ENCODE assay signal across 16 mouse cellular contexts in the genomic region with DNA sequence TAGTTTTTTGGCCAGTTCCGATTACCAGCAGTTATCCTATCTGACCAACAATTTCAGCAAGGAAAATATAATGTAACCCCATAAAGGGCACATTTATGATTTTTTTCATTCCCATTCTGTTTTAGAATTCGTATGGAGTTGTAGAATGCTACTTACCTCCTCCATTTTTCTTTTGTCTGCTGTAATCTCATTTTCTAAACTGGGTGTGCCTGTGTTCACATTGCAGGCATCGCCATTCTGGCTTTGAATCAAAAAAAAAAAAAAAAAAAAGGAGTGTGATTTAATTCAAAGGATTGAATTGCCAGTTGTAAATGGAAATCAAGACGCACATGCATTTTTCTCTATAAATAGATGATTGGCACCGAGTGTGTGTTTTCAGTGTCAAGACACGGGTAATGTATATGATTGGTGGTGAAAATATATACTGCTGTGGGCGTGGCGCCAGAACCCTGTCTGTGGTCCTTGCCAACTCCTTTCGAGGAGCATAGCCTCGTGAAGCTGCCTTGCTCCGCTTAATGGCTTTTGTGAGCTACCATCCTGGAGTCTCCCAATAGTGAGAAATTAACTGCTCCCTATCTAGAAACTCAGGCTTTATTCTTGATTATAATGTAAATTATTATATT.
DNase-seq lines count a peak whose midpoint lies in the region; ATAC-seq and TF ChIP-seq lines count a peak whose summit lies in the region.
"Had no signal": no experiment of that assay in that cellular context is flagged by ENCODE, and none has a peak within 500 bp of the region (broad histone marks: within the 10 kb centered on the region; RNA-seq: fewer than 3 reads in every experiment).

No protein-coding gene starts in this region.

- H3K27ac ChIP-seq in midbrain, postnatal 0 days (ENCODE audit: low read depth, low read length), result no peak overlapping the region
- no peak overlapping the region for H3K27ac ChIP-seq in midbrain, embryonic 16.5 days (ENCODE audit: low read length)
- no peak overlapping the region for H3K27ac ChIP-seq in cerebellum, adult 2 months (ENCODE audit: insufficient read depth, low read length)
- no peak overlapping the region for H3K27ac ChIP-seq in embryonic facial prominence, embryonic 15.5 days (replicated peaks)
- H3K27ac ChIP-seq: liver, embryonic 13.5 days had no signal

- no peak overlapping the region for H3K4me3 ChIP-seq in midbrain, postnatal 0 days (ENCODE audit: low read depth, low read length)
- no peak overlapping the region for H3K4me3 ChIP-seq in midbrain, embryonic 16.5 days (ENCODE audit: low read depth, low read length)
- no peak overlapping the region for H3K4me3 ChIP-seq in cerebellum, adult 2 months (replicated peaks; ENCODE audit: insufficient read depth, low read depth, low read length)
- H3K4me3 ChIP-seq in embryonic facial prominence, embryonic 15.5 days (replicated peaks), result no peak overlapping the region
- H3K4me3 ChIP-seq: erythroblast, embryonic 14.5 days; liver, embryonic 13.5 days had no signal

- no peak overlapping the region for H3K4me2 ChIP-seq in midbrain, postnatal 0 days (ENCODE audit: low read depth, low read length, poor library complexity, severe bottlenecking)
- no peak overlapping the region for H3K4me2 ChIP-seq in midbrain, embryonic 16.5 days (ENCODE audit: low read length)
- no peak overlapping the region for H3K4me2 ChIP-seq in embryonic facial prominence, embryonic 15.5 days (replicated peaks)
- H3K4me2 ChIP-seq: liver, embryonic 13.5 days had no signal

- no peak for ATAC-seq in midbrain, postnatal 0 days (ENCODE audit: low FRiP score)
- ATAC-seq in midbrain, embryonic 16.5 days, result no peak
- ATAC-seq in embryonic facial prominence, embryonic 15.5 days (ENCODE audit: insufficient number of reproducible peaks, low FRiP score, low TSS enrichment, low read depth), result peak; percentile 72; the same call in 1 of the 2 replicates
- ATAC-seq in megakaryocyte progenitor cell, adult 5-6 weeks (replicated peaks; ENCODE audit: poor library complexity), result no peak
- ATAC-seq: CD4-positive, CD25-positive, alpha-beta regulatory T cell, adult 4 months; Patski had no signal

- H3K9ac ChIP-seq in midbrain, postnatal 0 days (replicated peaks; ENCODE audit: low read length, poor library complexity, severe bottlenecking), result no peak overlapping the region
- no peak overlapping the region for H3K9ac ChIP-seq in midbrain, embryonic 16.5 days (ENCODE audit: low read depth, low read length)
- no peak overlapping the region for H3K9ac ChIP-seq in embryonic facial prominence, embryonic 15.5 days
- H3K9ac ChIP-seq: liver, embryonic 13.5 days had no signal

- no peaks in the 10 kb centered on the region for H3K27me3 ChIP-seq in midbrain, postnatal 0 days (ENCODE audit: insufficient read depth, low read length)
- H3K27me3 ChIP-seq in midbrain, embryonic 16.5 days (ENCODE audit: control insufficient read depth, insufficient read depth, low read depth, low read length), result no peaks in the 10 kb centered on the region
- H3K27me3 ChIP-seq in cerebellum, adult 2 months (ENCODE audit: control insufficient read depth, insufficient read depth, low read length), result no peaks in the 10 kb centered on the region
- no peaks in the 10 kb centered on the region for H3K27me3 ChIP-seq in embryonic facial prominence, embryonic 15.5 days
- H3K27me3 ChIP-seq: liver, embryonic 13.5 days had no signal

- H3K4me1 ChIP-seq in midbrain, postnatal 0 days (ENCODE audit: insufficient read depth, low read length), result no peaks in the 10 kb centered on the region
- H3K4me1 ChIP-seq in midbrain, embryonic 16.5 days (ENCODE audit: control insufficient read depth, insufficient read depth, low read length), result 0 out of 2 replicates have a peak, but pooled peaks cover 1% of the 10 kb centered on the region
- no peaks in the 10 kb centered on the region; the same call in none of the 2 replicates for H3K4me1 ChIP-seq in cerebellum, adult 2 months (ENCODE audit: control insufficient read depth, insufficient read depth, low read length)
- H3K4me1 ChIP-seq in embryonic facial prominence, embryonic 15.5 days, result no peaks in the 10 kb centered on the region
- H3K4me1 ChIP-seq: liver, embryonic 13.5 days had no signal

- WGBS in midbrain, postnatal 0 days, result 76% methylated on average over 11 of the region's 11 CpGs
- WGBS in midbrain, embryonic 16.5 days, result 77% methylated on average over 11 of the region's 11 CpGs
- 25% methylated on average over 11 of the region's 11 CpGs for WGBS in cerebellum, adult 2 months
- 56% methylated on average over 11 of the region's 11 CpGs for WGBS in embryonic facial prominence, embryonic 15.5 days

- TF ChIP-seq POLR2A in cerebellum, adult 2 months (IDR thresholded peaks at IDR 0.05; ENCODE audit: borderline replicate concordance, insufficient read depth, low read length), result no peak

- no peaks in the 10 kb centered on the region for H3K36me3 ChIP-seq in midbrain, postnatal 0 days (ENCODE audit: insufficient read depth, low read length)
- H3K36me3 ChIP-seq in midbrain, embryonic 16.5 days (ENCODE audit: control insufficient read depth, insufficient read depth, low read length), result no peaks in the 10 kb centered on the region
- no peaks in the 10 kb centered on the region for H3K36me3 ChIP-seq in embryonic facial prominence, embryonic 15.5 days
- H3K36me3 ChIP-seq: liver, embryonic 13.5 days had no signal

- peak; percentile 7 to 27 for DNase-seq in gastrocnemius, adult 8-10 months (ENCODE audit: low spot score in 2 of 2)
- no peak for DNase-seq in gastrocnemius, postnatal 4 days (ENCODE audit: low spot score in 2 of 2)
- DNase-seq in midbrain, postnatal 0 days (ENCODE audit: low spot score), result peak; percentile 51
- DNase-seq in cerebellum, adult 2 months, result peak; percentile 62 to 64
- no peak for DNase-seq in MN1 (ENCODE audit: low spot score)
- DNase-seq: adrenal gland, adult 8-10 months; heart, postnatal 14 days; kidney, adult 11 months; liver, embryonic 13.5 days; thymus, adult 18-20 months had no signal

- TF ChIP-seq CTCF in midbrain, postnatal 0 days (IDR thresholded peaks at IDR 0.05), result no peak
- no peak for TF ChIP-seq CTCF in cerebellum, adult 2 months (IDR thresholded peaks at IDR 0.05; ENCODE audit: borderline replicate concordance, insufficient read depth, low read depth, low read length)

- no peaks in the 10 kb centered on the region for H3K9me3 ChIP-seq in midbrain, postnatal 0 days (ENCODE audit: low read length)
- no peaks in the 10 kb centered on the region for H3K9me3 ChIP-seq in midbrain, embryonic 16.5 days (replicated peaks; ENCODE audit: control insufficient read depth, low read length, poor library complexity, severe bottlenecking)
- H3K9me3 ChIP-seq in embryonic facial prominence, embryonic 15.5 days (replicated peaks), result no peaks in the 10 kb centered on the region
- H3K9me3 ChIP-seq: liver, embryonic 13.5 days had no signal

Comparison
In these comparisons a context has a peak if more than half of its experiments do, and no peak if none do; other contexts are left out.
1. DNase-seq: peak in gastrocnemius, adult 8-10 months (2 of 2), midbrain, postnatal 0 days (single experiment) and cerebellum, adult 2 months (2 of 2); none in gastrocnemius, postnatal 4 days (0 of 2) and MN1 (single experiment).